Mouse (Mus musculus) 416B (cell line): Measurements from ENCODE around the gene Gm20388.
A peak's percentile ranks its signal among the peaks of the same experiment; 100 is the strongest.

Source experiments
- DNase-seq: peaks from one replicate; pipeline ENCODE4 v3.0.0; 2011; ENCODE audit warnings: low read depth

Gm20388 gene

GRCm38 (mm10) chr8:120169119-120169518 lies 258.5 kb downstream of the Gm20388 start:
- DNase-seq, result no peak

DNA sequence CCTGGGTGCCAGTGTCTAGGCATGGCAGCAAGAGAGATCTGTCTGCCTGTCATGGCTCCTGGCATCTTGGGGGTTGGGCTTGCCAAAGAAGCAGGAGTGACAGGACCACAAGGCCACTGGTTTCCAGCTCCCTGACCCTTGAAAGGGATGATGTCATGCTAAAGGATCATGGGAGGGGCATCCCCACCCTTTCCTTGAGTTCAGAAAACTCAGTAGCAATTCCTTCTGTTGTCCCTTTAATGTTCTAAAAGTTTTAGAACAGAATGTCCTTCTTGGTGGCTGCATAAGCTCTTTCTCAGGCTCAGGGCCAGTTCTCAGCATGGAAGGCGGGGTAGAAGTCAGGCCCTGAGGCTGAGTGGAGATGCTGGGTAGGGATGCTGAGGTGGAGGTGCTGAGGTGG lies 262.6 kb downstream of the Gm20388 start:
- DNase-seq, result no peak

DNA sequence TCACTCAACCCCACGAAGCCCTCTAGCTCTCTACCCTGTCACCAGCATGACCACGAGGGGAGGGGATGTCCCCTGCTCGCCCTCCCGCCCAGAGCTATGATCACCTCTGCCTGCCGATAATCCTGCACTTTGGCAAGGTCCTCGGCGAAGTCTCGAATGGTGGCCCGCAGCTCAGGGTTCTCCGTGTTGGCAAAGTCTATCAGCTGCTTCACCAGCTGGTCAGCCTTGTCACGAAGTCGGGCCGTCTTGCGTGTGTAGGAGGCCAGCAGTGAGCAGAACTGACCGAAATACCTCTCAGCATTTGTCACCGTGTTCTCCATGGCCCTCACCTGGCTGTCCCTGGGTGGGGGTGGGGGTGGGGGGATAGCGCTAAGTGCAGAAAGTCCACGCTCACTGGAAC lies 264.0 kb downstream of the Gm20388 start:
- no peak for DNase-seq

DNA sequence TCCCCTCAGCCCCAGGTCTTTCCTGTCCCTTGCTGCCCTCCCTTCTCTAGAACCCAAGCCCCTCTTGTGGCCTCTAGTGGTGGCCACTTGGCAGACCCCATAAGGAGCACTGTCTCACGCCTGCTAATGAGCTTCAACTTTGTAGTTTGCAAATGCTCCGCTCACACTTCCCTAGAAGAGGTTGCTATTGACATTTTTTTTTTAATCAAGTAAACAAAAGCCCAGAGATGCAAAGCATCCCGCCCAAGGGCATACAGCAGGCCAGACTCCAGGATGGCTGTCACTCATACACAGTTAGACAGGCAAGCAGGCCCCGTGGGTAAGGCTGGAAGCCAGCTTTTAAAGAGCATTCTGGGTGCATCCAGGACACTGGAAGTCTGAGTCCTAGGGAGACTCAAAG lies 266.0 kb downstream of the Gm20388 start:
- DNase-seq, result no peak

- no peak for DNase-seq
These were observed 266.9 kb downstream of the Gm20388 start, which contains the start of gene Fam92b for GRCm38 (mm10) chr8:120177318-120178123. Gene Fam92b (minus strand): TSS chr8:120177466.

GRCm38 (mm10) chr8:120178124-120178514 lies 267.5 kb downstream of the Gm20388 start:
- no peak for DNase-seq

GRCm38 (mm10) chr8:120179027-120179431 lies 268.4 kb downstream of the Gm20388 start:
- DNase-seq, result peak; percentile 87

DNA sequence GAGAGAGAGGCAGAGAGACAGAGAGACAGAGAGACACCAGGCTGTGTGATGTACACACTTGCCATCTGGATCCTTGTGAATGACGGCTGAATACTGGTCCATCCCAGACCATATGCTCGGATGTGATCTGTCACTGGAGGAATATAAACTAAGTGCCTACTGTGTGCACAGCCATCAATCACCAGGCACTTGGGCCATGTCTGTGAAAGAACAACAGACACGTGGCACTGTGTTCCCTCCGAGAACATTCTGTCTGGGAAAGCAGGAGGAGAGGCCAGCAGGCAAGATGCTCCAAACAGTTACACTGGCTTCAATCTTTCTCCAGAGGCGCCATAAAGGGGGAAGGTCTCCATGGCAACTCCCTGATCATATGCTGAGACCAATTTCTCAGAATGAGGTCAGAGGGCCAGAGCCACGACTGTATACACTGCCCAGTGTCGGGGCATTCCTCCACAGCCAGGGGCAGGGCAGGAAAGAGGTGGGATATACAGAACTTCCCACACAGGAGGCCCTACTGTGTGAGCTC lies 269.9 kb downstream of the Gm20388 start:
- DNase-seq, result no peak

DNA sequence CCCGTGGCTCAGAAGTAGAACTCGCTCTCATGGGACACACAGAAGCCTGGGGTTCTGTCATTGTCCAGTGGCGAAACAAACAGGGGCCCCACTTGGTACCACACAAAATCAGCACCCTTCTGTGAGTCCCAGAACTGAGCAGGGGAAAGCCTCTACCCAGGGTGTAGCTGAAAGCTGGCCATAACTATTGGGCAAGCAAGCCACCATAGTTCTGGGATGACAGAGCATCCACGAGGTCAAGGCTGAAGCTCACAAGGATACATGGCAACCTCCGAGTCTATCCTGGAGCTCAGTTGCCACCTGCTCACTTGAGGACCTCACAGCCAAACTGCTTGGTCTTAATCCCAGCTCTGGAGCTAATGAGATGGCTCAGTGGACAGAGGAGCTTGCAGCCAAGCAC lies 270.6 kb downstream of the Gm20388 start:
- DNase-seq, result no peak

DNA sequence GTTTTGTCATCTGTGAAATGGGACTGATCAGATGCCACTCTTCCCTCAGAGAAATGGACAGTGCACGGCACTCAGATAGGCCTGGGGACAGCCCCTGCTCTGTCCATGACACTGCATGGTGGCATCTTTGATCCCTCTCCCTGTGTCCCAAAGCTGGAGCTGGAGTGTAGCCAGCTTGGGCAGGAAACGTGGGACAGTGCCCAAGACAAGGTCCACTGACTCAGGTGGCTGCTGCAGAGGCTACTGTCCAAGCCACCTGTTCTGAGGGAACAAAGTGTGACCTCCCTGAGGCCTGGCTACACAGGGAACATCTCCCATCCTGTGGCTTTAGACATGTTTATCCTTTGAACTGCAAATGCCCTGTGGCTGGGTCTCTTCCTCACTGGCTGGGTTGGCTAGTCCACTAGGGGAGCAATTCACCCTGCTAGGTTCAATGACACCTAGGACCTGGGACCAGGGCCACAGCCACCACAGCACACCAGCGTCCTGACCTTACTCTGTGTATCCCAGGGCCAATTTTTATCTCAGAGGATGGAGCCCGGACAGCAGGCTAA lies 271.3 kb downstream of the Gm20388 start:
- DNase-seq, result no peak

- DNase-seq, result no peak
These were observed 273.7 kb downstream of the Gm20388 start for GRCm38 (mm10) chr8:120184366-120184765.

DNA sequence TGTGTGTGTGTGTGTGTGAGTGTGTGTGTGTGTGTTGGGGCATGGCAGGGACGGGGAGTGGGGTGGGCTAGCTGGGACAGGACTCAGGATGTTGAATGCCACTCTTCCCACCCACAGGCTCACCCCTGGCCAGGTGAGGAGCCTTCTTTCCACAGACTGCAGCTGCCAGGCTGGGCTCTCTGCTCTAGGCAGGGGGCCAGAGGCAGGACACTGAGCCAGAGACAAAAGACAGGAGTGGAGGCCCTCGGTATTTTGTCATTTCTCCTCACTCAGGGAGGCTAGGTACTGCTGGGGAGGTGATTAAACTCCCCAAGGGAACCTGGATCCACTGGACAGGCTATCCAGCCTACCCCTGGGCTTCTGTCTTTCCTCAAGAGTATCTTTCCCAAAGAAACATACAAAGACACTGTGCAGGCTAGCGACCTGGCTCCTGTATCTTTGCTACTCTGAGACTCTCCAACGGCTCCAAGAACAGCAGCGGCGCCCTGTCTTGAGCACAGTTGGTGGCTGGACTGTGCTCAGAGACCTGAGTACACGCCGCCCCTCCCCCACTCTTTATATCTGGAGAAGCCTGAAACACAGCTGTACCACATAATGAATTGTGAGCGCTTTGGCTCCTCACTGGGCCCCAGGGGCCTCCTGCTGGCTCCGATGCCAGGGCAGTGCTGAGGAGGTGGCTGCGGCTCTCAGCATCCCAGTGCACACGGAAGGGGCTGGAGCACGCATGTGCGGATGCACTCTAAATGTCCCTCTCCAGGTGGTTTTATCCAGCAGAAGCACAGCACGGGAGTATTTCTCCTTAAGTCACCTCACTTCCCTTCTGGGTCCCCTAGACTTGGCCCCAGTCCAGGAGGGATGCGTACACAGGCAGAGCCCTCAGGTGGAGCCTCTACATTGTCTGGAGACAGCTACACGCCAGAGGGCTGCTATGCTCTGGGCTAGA lies 274.5 kb downstream of the Gm20388 start:
- DNase-seq, result no peak

- DNase-seq, result no peak
These were observed 275.8 kb downstream of the Gm20388 start for GRCm38 (mm10) chr8:120186454-120186853.

GRCm38 (mm10) chr8:120188510-120188909 lies 277.9 kb downstream of the Gm20388 start:
- no peak for DNase-seq

- no peak for DNase-seq
These were observed 278.8 kb downstream of the Gm20388 start for GRCm38 (mm10) chr8:120189440-120189839.

- DNase-seq, result no peak
These were observed 279.6 kb downstream of the Gm20388 start for GRCm38 (mm10) chr8:120190107-120190809.

- DNase-seq, result no peak
These were observed 280.3 kb downstream of the Gm20388 start for GRCm38 (mm10) chr8:120190810-120191413.

GRCm38 (mm10) chr8:120191633-120192032 lies 281.0 kb downstream of the Gm20388 start:
- DNase-seq, result no peak

GRCm38 (mm10) chr8:120192118-120192517 lies 281.5 kb downstream of the Gm20388 start:
- DNase-seq, result no peak

- DNase-seq, result no peak
These were observed 290.7 kb downstream of the Gm20388 start for GRCm38 (mm10) chr8:120201351-120201750.

DNA sequence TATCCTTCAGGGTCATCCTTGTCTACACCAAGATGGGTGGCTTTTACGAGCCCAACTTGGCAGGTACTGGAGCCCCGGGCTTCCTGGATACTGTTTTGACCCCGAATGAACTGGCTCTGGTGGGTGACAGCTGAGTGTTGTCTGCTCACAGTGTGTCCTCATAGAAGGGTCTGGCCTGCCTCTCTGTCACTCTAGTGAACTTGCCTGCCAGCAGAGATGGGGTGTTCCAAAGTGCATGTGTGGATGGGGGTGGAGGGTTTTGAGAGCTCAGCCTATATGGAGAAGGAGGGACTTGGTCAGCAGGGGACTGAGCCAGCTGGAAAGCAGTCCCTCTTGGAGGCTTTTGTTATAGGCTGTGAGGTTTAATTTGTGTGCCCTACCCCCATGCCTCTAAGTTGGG lies 291.9 kb downstream of the Gm20388 start:
- no peak for DNase-seq
